In the genomic region with DNA sequence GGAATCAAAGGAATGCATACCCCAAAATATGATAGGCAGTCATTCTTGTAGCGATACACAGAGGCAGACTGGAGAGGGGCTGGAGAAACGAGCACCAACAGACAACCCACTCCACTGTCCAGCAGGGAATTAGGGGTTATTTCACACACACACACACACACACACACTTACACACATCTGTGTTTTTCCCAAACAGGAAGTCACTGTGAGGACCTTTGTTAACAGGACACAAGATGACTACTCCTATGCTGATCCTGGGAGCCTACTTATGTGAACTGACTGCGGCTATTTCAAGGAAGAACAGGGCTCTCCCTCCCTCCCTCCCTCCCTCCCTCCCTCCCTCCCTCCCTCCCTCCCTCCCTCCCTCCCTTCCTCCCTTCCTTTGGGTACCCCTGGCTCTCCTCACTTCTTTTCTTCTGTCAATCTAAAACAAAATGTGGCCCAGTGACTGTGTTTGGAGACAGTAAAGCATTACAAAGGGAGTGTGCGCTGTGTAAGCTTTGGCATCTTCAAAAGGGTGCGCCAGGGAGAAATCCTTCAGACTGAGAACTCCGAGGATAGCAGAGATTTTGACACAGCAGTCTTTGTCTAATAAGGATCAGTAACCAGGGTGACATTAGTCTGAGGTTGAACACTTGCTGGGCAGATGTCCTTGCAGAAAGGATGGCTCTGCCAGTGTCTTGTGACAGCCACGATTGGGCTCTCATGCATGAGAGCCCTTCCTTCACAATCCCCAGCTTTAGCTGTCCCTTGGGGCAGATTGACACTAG, we compare ENCODE assay signal across 13 mouse cellular contexts.
DNase-seq lines count a peak whose midpoint lies in the region; ATAC-seq and TF ChIP-seq lines count a peak whose summit lies in the region.
"Had no signal": no experiment of that assay in that cellular context is flagged by ENCODE, and none has a peak within 500 bp of the region (broad histone marks: within the 10 kb centered on the region; RNA-seq: fewer than 3 reads in every experiment).

No protein-coding gene starts in this region.

- H3K9ac ChIP-seq in heart, postnatal 0 days (replicated peaks; ENCODE audit: low read depth, low read length): no peak overlapping the region
- H3K9ac ChIP-seq in hindbrain, embryonic 16.5 days (ENCODE audit: low read depth, low read length): no peak overlapping the region
- no peak overlapping the region for H3K9ac ChIP-seq in midbrain, embryonic 15.5 days

- peak; percentile 38 for DNase-seq in embryo, embryonic 10 days (ENCODE audit: low spot score)
- no peak for DNase-seq in embryo, embryonic 11 days
- DNase-seq in heart, postnatal 0 days (ENCODE audit: low spot score): no peak
- DNase-seq in heart, adult 18-20 months: no peak
- DNase-seq in thymus, postnatal 10 days (ENCODE audit: low spot score in 2 of 2): no peak
- no peak for DNase-seq in left cerebral cortex, postnatal 25 days (ENCODE audit: low spot score in 2 of 2)
- DNase-seq: left cerebral cortex, postnatal 4 days; lung, postnatal 36 days; right cerebral cortex, postnatal 25 days; thymus, adult 18-20 months had no signal

- intact Hi-C loops in left cerebral cortex, postnatal 25 days (cut with DNase I): no loop called here

- no peak overlapping the region for H3K4me3 ChIP-seq in heart, postnatal 0 days (ENCODE audit: low read depth, low read length)
- H3K4me3 ChIP-seq in hindbrain, embryonic 16.5 days (ENCODE audit: low read length): no peak overlapping the region
- H3K4me3 ChIP-seq in midbrain, embryonic 15.5 days: no peak overlapping the region

- no peaks in the 10 kb centered on the region for H3K27me3 ChIP-seq in heart, postnatal 0 days (ENCODE audit: control insufficient read depth, insufficient read depth, low read length)
- H3K27me3 ChIP-seq in hindbrain, embryonic 16.5 days (replicated peaks; ENCODE audit: control insufficient read depth, insufficient read depth, low read length): no peaks in the 10 kb centered on the region
- no peaks in the 10 kb centered on the region for H3K27me3 ChIP-seq in midbrain, embryonic 15.5 days (replicated peaks)

- H3K27ac ChIP-seq in heart, postnatal 0 days (ENCODE audit: low read depth): no peak overlapping the region
- no peak overlapping the region for H3K27ac ChIP-seq in hindbrain, embryonic 16.5 days (ENCODE audit: low read depth, low read length)
- H3K27ac ChIP-seq in midbrain, embryonic 15.5 days: 0 out of 2 replicates have a peak overlapping the region, but pooled peaks have one; percentile 65

- no peaks in the 10 kb centered on the region for H3K9me3 ChIP-seq in heart, postnatal 0 days (replicated peaks; ENCODE audit: control insufficient read depth, low read length)
- no peaks in the 10 kb centered on the region for H3K9me3 ChIP-seq in hindbrain, embryonic 16.5 days (ENCODE audit: control insufficient read depth, low read length)
- no peaks in the 10 kb centered on the region for H3K9me3 ChIP-seq in midbrain, embryonic 15.5 days

- H3K36me3 ChIP-seq in heart, postnatal 0 days (replicated peaks; ENCODE audit: control insufficient read depth, insufficient read depth, low read length): no peaks in the 10 kb centered on the region
- H3K36me3 ChIP-seq in hindbrain, embryonic 16.5 days (ENCODE audit: control insufficient read depth, insufficient read depth, low read length): no peaks in the 10 kb centered on the region
- H3K36me3 ChIP-seq in midbrain, embryonic 15.5 days (replicated peaks): no peaks in the 10 kb centered on the region

- TF ChIP-seq CTCF in heart, postnatal 0 days (IDR thresholded peaks at IDR 0.05; ENCODE audit: low read depth): no peak

- 0 out of 2 replicates have a peak, but pooled peaks have one; percentile 15 for ATAC-seq in heart, postnatal 0 days (ENCODE audit: insufficient read depth, low read depth)
- peak; percentile 69 for ATAC-seq in hindbrain, embryonic 16.5 days
- peak; percentile 44 for ATAC-seq in midbrain, embryonic 15.5 days (replicated peaks)
- ATAC-seq: activated CD4-positive, CD25-positive, alpha-beta regulatory T cell, adult 4 months had no signal

- TF ChIP-seq EP300 in heart, postnatal 0 days (IDR thresholded peaks at IDR 0.05; ENCODE audit: low read depth): no peak

- H3K4me2 ChIP-seq in heart, postnatal 0 days (ENCODE audit: low read depth, low read length): no peak overlapping the region
- no peak overlapping the region for H3K4me2 ChIP-seq in hindbrain, embryonic 16.5 days (ENCODE audit: low read length)
- no peak overlapping the region for H3K4me2 ChIP-seq in midbrain, embryonic 15.5 days

- WGBS in heart, postnatal 0 days: 67% methylated on average over 7 of the region's 7 CpGs
- WGBS in hindbrain, embryonic 16.5 days: 21% methylated on average over 7 of the region's 7 CpGs
- 19% methylated on average over 7 of the region's 7 CpGs for WGBS in midbrain, embryonic 15.5 days

- H3K4me1 ChIP-seq in heart, postnatal 0 days (ENCODE audit: control insufficient read depth, insufficient read depth): no peaks in the 10 kb centered on the region
- H3K4me1 ChIP-seq in hindbrain, embryonic 16.5 days (ENCODE audit: control insufficient read depth, insufficient read depth, low read depth, low read length): peaks cover 11% of the 10 kb centered on the region
- H3K4me1 ChIP-seq in midbrain, embryonic 15.5 days: peaks cover 18% of the 10 kb centered on the region

Comparison
In these comparisons a context has a peak if more than half of its experiments do, and no peak if none do; other contexts are left out.
1. ATAC-seq: peak in every context shown above with its lines; median percentile 69 in hindbrain, embryonic 16.5 days; 44 in midbrain, embryonic 15.5 days; 15 in heart, postnatal 0 days.